Mouse (Mus musculus) heart, embryonic 15.5 days (tissue): ENCODE data around the gene Tmem126a. TPM values are rescaled to one million over a fixed set of nuclear protein-coding genes. Genes with fewer than 3 reads are reported as not detected.

Experiments used
- ATAC-seq: fragments of 200-750 bp; cut with Nextera tagmentation; replicated peaks from 2 replicates; pipeline ENCODE4 v1.8.0; 2017; ENCODE audit warnings: low read depth, moderate TSS enrichment; ENCODE audit not compliant: insufficient number of reproducible peaks, insufficient read depth, low FRiP score
- H3K27ac ChIP-seq: fragments of 300-500 bp; sonication (generic); 2 replicates; pipeline ENCODE4 v1.5.1; 2015; ENCODE audit warnings: mild to moderate bottlenecking, inconsistent platforms
- H3K27me3 ChIP-seq: fragments of 300-500 bp; sonication (generic); 2 replicates; pipeline ENCODE4 v1.6.1; 2015; ENCODE audit warnings: inconsistent platforms
- H3K36me3 ChIP-seq: fragments of 300-500 bp; sonication (generic); 2 replicates; pipeline ENCODE4 v1.6.1; 2015; ENCODE audit warnings: mild to moderate bottlenecking, inconsistent platforms
- H3K4me1 ChIP-seq: fragments of 300-500 bp; sonication (generic); replicated peaks from 2 replicates; pipeline ENCODE4 v1.6.1; 2015; ENCODE audit warnings: inconsistent platforms
- H3K4me2 ChIP-seq: fragments of 300-500 bp; sonication (generic); 2 replicates; pipeline ENCODE4 v1.6.1; 2015; ENCODE audit warnings: inconsistent platforms, mild to moderate bottlenecking, moderate library complexity
- H3K4me3 ChIP-seq: fragments of 300-500 bp; sonication (generic); 2 replicates; pipeline ENCODE4 v1.5.1; 2015; ENCODE audit warnings: mild to moderate bottlenecking, inconsistent platforms
- H3K9ac ChIP-seq: fragments of 300-500 bp; sonication (generic); 2 replicates; pipeline ENCODE4 v1.6.1; 2015; ENCODE audit warnings: mild to moderate bottlenecking, inconsistent platforms
- H3K9me3 ChIP-seq: fragments of 300-500 bp; sonication (generic); replicated peaks from 2 replicates; pipeline ENCODE4 v1.6.1; 2016; ENCODE audit warnings: inconsistent platforms
- WGBS: fragments of 180-500 bp; shearing (Covaris S2); methylation state at CpG from one replicate; pipeline ENCODE4 v1.1.7; 2015; ENCODE audit warnings: mixed read lengths; 5-methylcytosine and 5-hydroxymethylcytosine counted together
- polyA plus RNA-seq: library from polyadenylated mRNA; unstranded; fragments of >200 nt; fragmentation: Nextera tagmentation; extraction: Ambion mirVana; gene quantifications from 2 replicates; pipeline ENCODE4 v1.2.1, GENCODE M21; 2015

The Tmem126a gene
- polyA plus RNA-seq, 1 experiment from 2014 or later: 119 TPM

DNA sequence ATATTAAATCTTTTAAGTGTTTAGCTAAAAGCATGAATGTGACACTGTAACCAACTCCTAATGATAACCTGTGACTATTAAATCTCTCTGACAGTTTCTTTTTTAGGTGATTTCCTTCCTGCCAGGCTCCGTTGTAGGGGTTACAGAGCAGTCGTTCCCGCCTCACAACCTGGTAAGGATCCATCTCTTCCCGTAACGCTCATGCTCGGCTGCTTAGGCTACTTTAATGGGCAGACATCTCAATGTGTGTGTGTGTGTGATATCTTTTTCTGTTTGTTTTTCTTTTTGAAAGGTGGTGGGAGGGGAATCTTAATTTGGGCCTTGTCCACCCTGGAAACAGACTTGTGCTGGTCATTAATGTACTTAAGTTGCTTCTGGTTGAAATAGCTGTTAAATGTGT, 12.8 kb downstream of the Tmem126a start:
- Histone ChIP-seq H3K36me3 (no peaks in the 10 kb centered on the region; the same call in 1 of the 2 replicates), H3K4me2 (peak overlapping the region; percentile 66), H3K4me3 (peak overlapping the region; percentile 98), H3K9me3 (no peaks in the 10 kb centered on the region), H3K9ac (peak overlapping the region; percentile 97), H3K27me3 (no peaks in the 10 kb centered on the region), H3K4me1 (peaks cover 10% of the 10 kb centered on the region), H3K27ac (peak overlapping the region; percentile 99)
- no peak for ATAC-seq
- WGBS: under 1% methylated on average over 6 of the region's 6 CpGs

DNA sequence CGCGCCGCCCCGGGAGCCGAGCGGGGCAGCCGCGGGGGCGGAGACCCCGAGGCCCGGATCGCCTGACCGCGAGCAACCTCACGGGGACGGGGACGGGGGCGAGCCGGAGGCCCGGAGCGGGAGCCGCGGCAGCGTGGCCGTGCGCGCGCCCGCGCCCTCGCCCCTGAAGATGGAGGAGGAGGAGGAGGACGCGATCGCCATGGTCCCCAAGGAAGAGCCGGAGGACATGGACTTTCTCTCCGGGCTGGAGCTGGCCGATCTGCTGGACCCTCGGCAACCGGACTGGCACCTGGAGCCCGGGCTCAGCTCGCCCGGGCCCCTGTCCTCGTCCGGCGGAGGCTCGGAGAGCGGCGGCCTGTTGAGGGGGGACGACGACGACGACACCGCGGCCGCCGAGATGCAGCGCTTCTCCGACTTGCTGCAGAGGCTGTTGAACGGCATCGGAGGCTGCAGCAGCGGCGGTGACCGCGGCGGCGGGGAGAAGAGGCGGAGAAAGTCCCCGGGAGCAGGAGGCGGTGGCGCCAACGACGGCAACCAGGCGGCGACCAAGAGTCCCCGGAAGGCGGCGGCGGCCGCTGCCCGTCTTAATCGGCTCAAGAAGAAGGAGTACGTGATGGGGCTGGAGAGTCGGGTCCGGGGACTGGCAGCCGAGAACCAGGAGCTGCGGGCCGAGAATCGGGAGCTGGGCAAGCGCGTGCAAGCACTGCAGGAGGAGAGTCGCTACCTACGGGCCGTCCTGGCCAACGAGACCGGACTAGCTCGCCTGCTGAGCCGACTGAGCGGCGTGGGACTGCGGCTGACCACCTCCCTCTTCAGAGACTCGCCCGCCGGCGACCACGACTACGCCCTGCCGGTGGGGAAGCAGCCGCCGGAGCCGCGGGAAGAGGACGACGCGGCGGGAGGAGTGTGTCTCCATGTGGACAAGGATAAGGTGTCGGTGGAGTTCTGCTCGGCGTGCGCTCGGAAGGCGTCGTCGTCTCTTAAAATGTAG, 13.6 kb downstream of the Tmem126a start:
- Histone ChIP-seq H3K36me3 (no peaks in the 10 kb centered on the region; the same call in 1 of the 2 replicates), H3K9me3 (no peaks in the 10 kb centered on the region), H3K27me3 (no peaks in the 10 kb centered on the region), H3K4me3 (peak overlapping the region; percentile 98), H3K27ac (peak overlapping the region; percentile 99), H3K9ac (peak overlapping the region; percentile 97), H3K4me2 (peak overlapping the region; percentile 66), H3K4me1 (peaks cover 10% of the 10 kb centered on the region)
- under 1% methylated on average over 123 of the region's 123 CpGs for WGBS
- ATAC-seq: peak; percentile 81

DNA sequence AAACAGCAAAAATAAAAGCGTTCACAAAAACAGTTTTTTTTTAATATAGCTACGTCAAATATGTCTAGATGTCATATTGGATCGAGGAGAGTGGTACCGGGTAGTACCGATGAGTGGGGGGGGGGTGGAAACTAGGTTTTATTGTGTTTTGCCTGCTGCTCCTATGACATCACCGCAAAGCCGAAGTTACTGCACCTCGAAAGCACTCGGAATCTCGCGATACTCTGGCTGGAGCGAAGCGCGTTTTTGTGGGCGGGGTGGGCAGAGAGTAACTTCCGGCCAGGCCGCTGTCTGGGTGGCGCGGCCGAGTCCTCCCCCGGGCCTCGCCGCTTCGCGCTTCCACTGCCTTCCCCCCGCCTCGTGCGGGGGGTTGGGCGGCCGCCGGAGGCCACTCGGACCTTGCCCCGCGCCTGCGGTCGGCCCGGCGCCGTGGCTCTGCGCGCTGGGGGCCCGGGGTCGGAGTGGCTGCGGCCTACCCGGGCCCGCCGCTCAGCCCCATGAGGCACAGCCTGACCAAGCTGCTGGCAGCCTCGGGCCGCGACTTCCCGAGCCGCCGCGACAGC, 14.4 kb downstream of the Tmem126a start, which contains the start of gene Crebzf:
Crebzf (plus strand) TSS at position 212 of the 563 bp plus-strand sequence.
- Histone ChIP-seq H3K9me3 (no peaks in the 10 kb centered on the region), H3K27ac (peak within 1 kb of the TSS; percentile 99), H3K36me3 (no peaks in the 10 kb centered on the region), H3K27me3 (no peaks in the 10 kb centered on the region), H3K9ac (peak within 1 kb of the TSS; percentile 97), H3K4me2 (peak within 1 kb of the TSS; percentile 66), H3K4me1 (peaks cover 9% of the 10 kb centered on the region), H3K4me3 (peak within 1 kb of the TSS; percentile 98)
- ATAC-seq: peak; percentile 91
- WGBS: under 1% methylated on average over 50 of the region's 54 CpGs

DNA sequence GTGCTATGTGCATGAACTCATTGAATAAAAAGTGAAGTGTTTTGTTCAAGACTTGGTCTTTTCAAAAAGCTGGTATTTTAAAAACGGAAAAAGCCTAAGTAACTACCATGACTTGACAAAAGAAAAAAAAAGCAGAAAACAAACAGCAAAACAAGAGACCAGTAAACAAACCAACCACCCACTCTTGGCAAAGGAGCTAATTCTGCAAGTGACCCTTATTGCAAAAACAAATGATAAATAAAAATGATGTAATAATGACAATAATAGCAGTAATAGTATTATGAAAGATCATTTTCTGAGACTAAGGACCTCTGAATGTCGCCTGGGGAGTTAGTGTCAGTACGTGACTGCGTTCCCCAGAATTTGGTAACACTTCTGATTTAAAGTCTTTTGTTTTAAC, 15.0 kb downstream of the Tmem126a start:
- Histone ChIP-seq H3K9me3 (no peaks in the 10 kb centered on the region), H3K9ac (peak overlapping the region; percentile 97), H3K4me3 (peak overlapping the region; percentile 98), H3K27me3 (no peaks in the 10 kb centered on the region), H3K27ac (peak overlapping the region; percentile 99), H3K36me3 (no peaks in the 10 kb centered on the region), H3K4me2 (peak overlapping the region; percentile 66), H3K4me1 (peaks cover 5% of the 10 kb centered on the region)
- 11% methylated on average over 4 of the region's 4 CpGs for WGBS
- no peak for ATAC-seq

DNA sequence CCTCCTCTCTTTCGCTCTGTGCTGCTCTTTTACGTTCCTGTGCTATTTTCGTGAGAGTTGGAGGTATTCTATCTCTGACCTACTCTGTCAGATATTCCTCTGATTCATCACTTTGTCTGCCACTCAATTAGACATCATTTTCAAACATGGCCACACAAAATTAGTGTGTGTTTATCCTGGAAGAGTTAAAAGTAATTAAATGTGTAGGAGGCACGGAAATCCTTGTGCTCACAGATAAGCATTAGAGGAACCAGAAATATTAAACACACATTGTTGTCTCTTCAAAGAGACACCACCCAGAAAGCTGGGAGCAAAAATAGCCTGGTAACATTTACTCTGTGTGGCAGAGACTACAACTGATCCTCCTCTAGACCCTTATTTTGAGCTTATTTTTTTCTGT, 17.0 kb downstream of the Tmem126a start:
- WGBS: 68% methylated on average over 4 of the region's 4 CpGs
- ATAC-seq: no peak
- Histone ChIP-seq H3K4me2 (no peak overlapping the region), H3K4me1 (no peaks in the 10 kb centered on the region), H3K36me3 (no peaks in the 10 kb centered on the region), H3K9ac (no peak overlapping the region), H3K9me3 (no peaks in the 10 kb centered on the region), H3K27ac (no peak overlapping the region), H3K27me3 (no peaks in the 10 kb centered on the region), H3K4me3 (no peak overlapping the region)

DNA sequence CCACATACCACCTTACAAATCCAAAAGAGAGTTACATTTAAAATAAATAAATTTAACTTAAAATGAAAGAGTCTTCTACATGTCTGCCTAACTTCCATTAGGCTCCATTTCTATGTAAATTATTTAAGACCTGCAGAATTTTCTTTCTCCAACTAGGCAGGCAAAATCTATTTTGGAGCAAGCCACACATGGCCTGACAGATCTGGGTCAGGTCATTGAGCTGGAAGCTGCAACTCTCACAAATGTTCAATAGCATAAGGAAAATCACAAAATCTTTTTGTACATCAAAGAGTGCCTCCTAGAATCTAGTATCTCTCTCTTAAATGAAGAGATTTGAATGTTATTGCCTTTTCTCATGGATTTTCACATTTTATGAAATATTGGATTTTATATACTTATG, 24.8 kb downstream of the Tmem126a start:
- Histone ChIP-seq H3K4me1 (peaks cover under 1% of the 10 kb centered on the region), H3K9me3 (no peaks in the 10 kb centered on the region), H3K36me3 (no peaks in the 10 kb centered on the region), H3K4me3 (no peak overlapping the region), H3K4me2 (no peak overlapping the region), H3K27me3 (no peaks in the 10 kb centered on the region), H3K27ac (no peak overlapping the region), H3K9ac (no peak overlapping the region)
- no peak for ATAC-seq

DNA sequence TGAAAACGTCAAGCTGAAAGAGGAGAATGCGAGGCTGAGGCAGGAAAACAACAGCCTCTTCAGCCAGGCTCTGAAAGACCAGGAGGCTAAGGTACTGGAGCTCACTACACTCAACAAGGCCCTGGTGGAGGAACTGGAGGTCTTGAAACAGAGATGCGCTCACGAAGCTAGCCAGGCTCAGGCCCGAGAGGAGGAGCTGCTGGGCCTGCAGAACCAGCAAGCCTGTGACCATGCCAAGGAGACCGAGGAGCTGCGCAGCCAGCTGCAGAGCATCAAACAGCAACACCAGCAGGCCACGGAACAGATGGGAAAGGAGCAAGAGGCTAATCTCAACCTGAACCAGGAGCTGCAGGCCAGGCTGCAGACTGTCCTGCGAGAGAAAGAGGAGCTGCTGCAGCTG, 30.0 kb downstream of the Tmem126a start:
- H3K9me3 ChIP-seq: no peaks in the 10 kb centered on the region
- H3K36me3 ChIP-seq: no peaks in the 10 kb centered on the region
- H3K4me2 ChIP-seq: peak overlapping the region; percentile 84
- no peaks in the 10 kb centered on the region for H3K27me3 ChIP-seq
- peaks cover 7% of the 10 kb centered on the region for H3K4me1 ChIP-seq
- H3K27ac ChIP-seq: no peak overlapping the region
- ATAC-seq: no peak
- H3K9ac ChIP-seq: peak overlapping the region; percentile 56; the same call in 1 of the 2 replicates
- H3K4me3 ChIP-seq: peak overlapping the region; percentile 47
- 52% methylated on average over 9 of the region's 9 CpGs for WGBS

DNA sequence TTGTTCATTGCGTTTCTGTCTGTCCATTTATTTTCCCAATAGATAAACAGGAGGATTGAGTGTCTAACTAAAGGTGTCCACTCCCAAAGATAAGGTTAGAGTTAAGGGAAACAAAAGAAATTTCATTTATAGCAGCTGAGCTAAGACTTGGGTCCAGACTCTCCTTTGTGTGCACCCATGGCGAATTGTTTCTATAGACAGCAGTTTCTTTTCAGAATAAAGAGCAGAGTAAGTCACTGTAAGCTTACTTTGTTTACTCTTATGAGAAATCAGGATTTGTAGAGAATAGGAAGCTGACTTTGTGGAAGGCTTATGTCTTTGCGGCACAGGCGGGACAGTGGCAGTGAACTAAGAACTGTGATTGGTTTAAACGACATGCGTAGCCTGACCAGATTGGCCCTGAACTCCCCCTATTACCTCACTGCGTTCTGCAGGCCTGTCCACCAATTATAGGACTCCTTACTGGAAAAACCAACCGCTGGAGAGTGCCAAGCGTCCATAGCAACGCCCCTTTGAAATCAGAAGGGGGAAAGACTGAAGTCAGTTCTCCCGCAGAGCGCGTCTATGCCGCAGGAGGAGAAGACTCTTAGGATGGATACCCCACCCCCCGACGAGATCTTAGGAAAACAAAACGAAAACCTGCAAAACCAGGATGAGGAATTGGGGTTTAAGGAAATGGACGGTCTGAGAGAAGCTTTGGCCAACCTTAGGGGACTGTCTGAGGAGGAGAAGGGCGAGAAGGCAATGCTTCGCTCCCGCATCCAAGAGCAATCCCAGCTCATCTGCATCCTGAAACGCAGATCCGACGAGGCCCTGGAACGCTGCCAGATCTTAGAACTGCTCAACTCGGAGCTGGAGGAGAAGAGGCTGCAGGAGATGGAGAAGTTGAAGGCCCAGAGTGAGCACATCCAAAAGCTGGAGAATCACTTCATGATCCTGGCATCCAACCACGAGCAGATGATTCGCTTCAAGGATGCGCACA, 30.7 kb downstream of the Tmem126a start, which contains the start of gene Ccdc89:
Ccdc89 (plus strand) TSS at position 558 of the 982 bp plus-strand sequence.
- peak within 1 kb of the TSS; percentile 47 for H3K4me3 ChIP-seq
- H3K36me3 ChIP-seq: no peaks in the 10 kb centered on the region
- ATAC-seq: peak; percentile 100
- WGBS: 17% methylated on average over 29 of the region's 29 CpGs
- peaks cover 7% of the 10 kb centered on the region for H3K4me1 ChIP-seq
- H3K27me3 ChIP-seq: no peaks in the 10 kb centered on the region
- H3K9ac ChIP-seq: peak within 1 kb of the TSS; percentile 56
- 0 out of 2 replicates have a peak within 1 kb of the TSS, but pooled peaks have one; percentile 40 for H3K27ac ChIP-seq
- H3K9me3 ChIP-seq: no peaks in the 10 kb centered on the region
- peak within 1 kb of the TSS; percentile 84 for H3K4me2 ChIP-seq

DNA sequence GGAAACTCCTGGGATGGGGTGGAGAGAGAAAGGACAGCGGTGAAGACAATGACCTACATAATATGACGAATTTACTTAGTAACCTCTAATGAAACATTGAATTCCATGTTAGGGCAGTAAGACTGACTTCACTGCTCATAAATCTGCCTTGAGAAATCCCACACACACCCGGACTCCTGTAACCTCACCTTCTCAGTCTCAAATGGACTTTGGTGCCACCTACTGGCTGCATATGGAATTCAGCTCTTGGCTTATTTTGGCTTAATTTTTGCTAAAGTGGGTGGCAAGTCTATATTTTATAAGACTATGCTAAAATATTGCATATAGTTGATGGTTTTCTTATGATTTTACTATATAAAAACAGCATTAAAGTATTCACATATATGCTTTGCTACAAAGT, 47.1 kb downstream of the Tmem126a start:
- no peak overlapping the region for H3K9ac ChIP-seq
- no peaks in the 10 kb centered on the region for H3K27me3 ChIP-seq
- no peak overlapping the region for H3K4me3 ChIP-seq
- H3K36me3 ChIP-seq: no peaks in the 10 kb centered on the region
- H3K27ac ChIP-seq: no peak overlapping the region
- ATAC-seq: no peak
- no peaks in the 10 kb centered on the region for H3K9me3 ChIP-seq
- no peaks in the 10 kb centered on the region for H3K4me1 ChIP-seq
- no peak overlapping the region for H3K4me2 ChIP-seq
- 50% methylated on average over 3 of the region's 3 CpGs for WGBS
